In the genomic region with DNA sequence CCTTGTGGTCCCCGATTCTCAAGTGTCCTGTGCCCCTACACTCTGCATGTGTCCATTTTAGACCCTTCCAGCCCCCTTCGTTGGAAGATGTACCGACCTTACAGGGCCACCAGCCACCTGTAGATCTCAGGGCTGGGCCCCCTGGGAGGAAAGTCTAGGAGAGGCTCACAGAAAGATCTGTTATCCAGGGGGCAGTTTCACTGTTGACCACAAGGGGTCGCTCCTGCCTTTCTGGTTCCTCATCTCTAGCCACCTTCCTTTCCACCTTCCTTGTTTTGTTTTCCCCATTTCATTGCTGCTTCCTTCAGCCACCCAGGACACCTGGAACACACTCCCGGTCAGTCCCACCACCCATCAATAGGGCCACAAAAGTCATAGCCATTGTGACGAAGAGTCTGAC, we compare ENCODE assay signal across 8 mouse cellular contexts.
DNase-seq lines count a peak whose midpoint lies in the region; ATAC-seq and TF ChIP-seq lines count a peak whose summit lies in the region.
"Not testable (repeated sequence)": the region's sequence is repeated elsewhere in the genome, so short reads cannot be mapped to it uniquely, and the experiment has no call there.

No protein-coding gene starts in this region.

- not testable (repeated sequence) for H3K36me3 ChIP-seq in C2C12 (ENCODE audit: control insufficient read depth, insufficient read depth); midbrain, embryonic 11.5 days (ENCODE audit: control insufficient read depth, insufficient read depth, low read length)

- intact Hi-C loops in left cerebral cortex, postnatal 4 days (cut with DNase I) = loop anchor here (5.0 kb wide), 1 partner anchor 477 kb away; no protein-coding TSS in a partner anchor

- H3K79me3 ChIP-seq in C2C12 (ENCODE audit: low read depth) = not testable (repeated sequence)

- not testable (repeated sequence) for H3K4me1 ChIP-seq in cortical plate, adult 2 months (ENCODE audit: control insufficient read depth, insufficient read depth, low read length); midbrain, embryonic 11.5 days (ENCODE audit: control insufficient read depth, insufficient read depth, low read length)

- not testable (repeated sequence) for H3K79me2 ChIP-seq in C2C12 (ENCODE audit: control insufficient read depth, insufficient read depth)

- not testable (repeated sequence) for H3K4me3 ChIP-seq in C2C12 (ENCODE audit: insufficient read depth, poor library complexity, severe bottlenecking); cortical plate, adult 2 months (ENCODE audit: insufficient read depth, low read length); midbrain, embryonic 11.5 days (ENCODE audit: low read depth, low read length)

- DNase-seq in adrenal gland, postnatal 10 days = peak; percentile 84
- peak; percentile 75 for DNase-seq in gastrocnemius, postnatal 10 days
- peak; percentile 76 for DNase-seq in kidney, adult 18-20 months
- DNase-seq in left cerebral cortex, postnatal 4 days = peak; percentile 71
- DNase-seq in midbrain, embryonic 11.5 days (ENCODE audit: low spot score, missing footprints) = peak; percentile 97
- DNase-seq in spleen, postnatal 10 days (ENCODE audit: low spot score in 2 of 2) = peak; percentile 35 to 66

- not testable (repeated sequence) for H3K27me3 ChIP-seq in C2C12 (ENCODE audit: control insufficient read depth, insufficient read depth, insufficient read length); midbrain, embryonic 11.5 days (ENCODE audit: control insufficient read depth, insufficient read depth, low read length)

- not testable (repeated sequence) for H3K27ac ChIP-seq in cortical plate, adult 2 months (ENCODE audit: insufficient read depth, low read length); midbrain, embryonic 11.5 days (ENCODE audit: low read depth, low read length)

- not testable (repeated sequence) for H3ac ChIP-seq in C2C12 (ENCODE audit: control insufficient read depth, insufficient read length, low read depth)

- TF ChIP-seq POLR2A in cortical plate, adult 2 months (IDR thresholded peaks at IDR 0.05; ENCODE audit: extremely low read depth, insufficient read depth, low read length) = not testable (repeated sequence)

- WGBS in midbrain, embryonic 11.5 days = 35% methylated on average over 6 of the region's 6 CpGs

- H3K9me3 ChIP-seq in midbrain, embryonic 11.5 days (ENCODE audit: control insufficient read depth, low read length) = not testable (repeated sequence)

- not testable (repeated sequence) for H3K9ac ChIP-seq in midbrain, embryonic 11.5 days (ENCODE audit: low read length)

- peak; percentile 55 for TF ChIP-seq CTCF in C2C12 (IDR thresholded peaks at IDR 0.05; ENCODE audit: control insufficient read depth, insufficient read depth, insufficient read length)
- TF ChIP-seq CTCF in cortical plate, adult 2 months (IDR thresholded peaks at IDR 0.05; ENCODE audit: extremely low read depth, insufficient read depth, low read length) = peak; percentile 76

- not testable (repeated sequence) for H3K4me2 ChIP-seq in midbrain, embryonic 11.5 days

- ATAC-seq in midbrain, embryonic 11.5 days (ENCODE audit: low FRiP score) = not testable (repeated sequence)
